Mouse (Mus musculus) forebrain, embryonic 14.5 days (tissue): ENCODE measurements at regions not wholly inside any gene's neighbourhood (a gene's known extent, or its start where the extent isn't known, plus 50 kb on each side); places are given as distances from the start of the nearest gene placed in this dataset.

Experiments used
- ATAC-seq: fragments of 200-750 bp; cut with Nextera tagmentation; 2 replicates; pipeline ENCODE4 v1.8.0; 2017; ENCODE audit warnings: mild to moderate bottlenecking, moderate library complexity
- DNase-seq: peaks from one replicate; pipeline ENCODE4 v3.0.0-alpha.2; 2015; ENCODE audit warnings: low spot score
- H3K27ac ChIP-seq: fragments of 300-500 bp; sonication (generic); 2 replicates; pipeline ENCODE4 v1.5.1; 2014; ENCODE audit warnings: low read depth, mild to moderate bottlenecking, control low read depth, low read length, moderate library complexity
- H3K27me3 ChIP-seq: fragments of 300-500 bp; sonication (generic); replicated peaks from 2 replicates; pipeline ENCODE4 v1.6.1; 2014; ENCODE audit warnings: low read length, control low read depth, mixed read lengths; ENCODE audit not compliant: control insufficient read depth, insufficient read depth
- H3K36me3 ChIP-seq: fragments of 300-500 bp; sonication (generic); 2 replicates; pipeline ENCODE4 v1.6.1; 2014; ENCODE audit warnings: low read length, control low read depth; ENCODE audit not compliant: control insufficient read depth, insufficient read depth
- H3K4me1 ChIP-seq: fragments of 300-500 bp; sonication (generic); 2 replicates; pipeline ENCODE4 v1.6.1; 2014; ENCODE audit warnings: antibody characterized with exemption, low read length, control low read depth; ENCODE audit not compliant: control insufficient read depth, insufficient read depth
- H3K4me2 ChIP-seq: fragments of 300-500 bp; sonication (generic); 2 replicates; pipeline ENCODE4 v1.6.1; 2014; ENCODE audit warnings: mild to moderate bottlenecking, control low read depth, low read length
- H3K4me3 ChIP-seq: fragments of 300-500 bp; sonication (generic); 2 replicates; pipeline ENCODE4 v1.5.1; 2014; ENCODE audit warnings: low read depth, low read length, control low read depth
- H3K9ac ChIP-seq: fragments of 300-500 bp; sonication (generic); 2 replicates; pipeline ENCODE4 v1.6.1; 2014; ENCODE audit warnings: mild to moderate bottlenecking, low read length, control low read depth, moderate library complexity
- H3K9me3 ChIP-seq: fragments of 300-500 bp; sonication (generic); replicated peaks from 2 replicates; pipeline ENCODE4 v1.6.1; 2016; ENCODE audit warnings: low read length, control low read depth, mixed read lengths; ENCODE audit not compliant: control insufficient read depth
- WGBS: fragments of 180-500 bp; shearing (Covaris S2); extraction: QIAGEN DNeasy Blood & Tissue Kit; methylation state at CpG from one replicate; pipeline ENCODE4 v1.1.7; 2014; 5-methylcytosine and 5-hydroxymethylcytosine counted together

GRCm38 (mm10) chr3:151116831-151117230, 320.9 kb upstream of the Adgrl4 start:
- Histone ChIP-seq H3K9ac (no peak overlapping the region), H3K27me3 (no peaks in the 10 kb centered on the region), H3K27ac (no peak overlapping the region), H3K4me2 (no peak overlapping the region), H3K4me1 (peaks cover 2% of the 10 kb centered on the region; the same call in 1 of the 2 replicates), H3K36me3 (no peaks in the 10 kb centered on the region), H3K4me3 (no peak overlapping the region), H3K9me3 (no peaks in the 10 kb centered on the region)
- 54% methylated on average over 3 of the region's 3 CpGs for WGBS
- ATAC-seq (no peak), DNase-seq (no peak)

GRCm38 (mm10) chr3:151117583-151118041, 320.1 kb upstream of the Adgrl4 start:
- Histone ChIP-seq H3K4me1 (peaks cover 2% of the 10 kb centered on the region; the same call in 1 of the 2 replicates), H3K27ac (no peak overlapping the region), H3K9ac (no peak overlapping the region), H3K9me3 (no peaks in the 10 kb centered on the region), H3K27me3 (no peaks in the 10 kb centered on the region), H3K4me2 (no peak overlapping the region), H3K36me3 (no peaks in the 10 kb centered on the region), H3K4me3 (no peak overlapping the region)
- DNase-seq (peak; percentile 61), ATAC-seq (peak; percentile 72; the same call in 1 of the 2 replicates)
- WGBS: 50% methylated on average over 3 of the region's 3 CpGs

- no peak overlapping the region for H3K9ac ChIP-seq
- 43% methylated on average over 5 of the region's 5 CpGs for WGBS
- H3K4me2 ChIP-seq: no peak overlapping the region
- no peaks in the 10 kb centered on the region for H3K4me1 ChIP-seq
- no peak overlapping the region for H3K27ac ChIP-seq
- peak; percentile 10 for DNase-seq
- no peaks in the 10 kb centered on the region for H3K9me3 ChIP-seq
- no peaks in the 10 kb centered on the region for H3K36me3 ChIP-seq
- H3K27me3 ChIP-seq: no peaks in the 10 kb centered on the region
- ATAC-seq: no peak
- no peak overlapping the region for H3K4me3 ChIP-seq
Measured at GRCm38 (mm10) chr3:151124131-151124530, 313.6 kb upstream of the Adgrl4 start.

- 91% methylated on average over 2 of the region's 2 CpGs for WGBS
- no peaks in the 10 kb centered on the region for H3K27me3 ChIP-seq
- H3K4me2 ChIP-seq: no peak overlapping the region
- H3K9ac ChIP-seq: no peak overlapping the region
- H3K27ac ChIP-seq: no peak overlapping the region
- ATAC-seq (no peak), DNase-seq (no peak)
- H3K4me1 ChIP-seq: no peaks in the 10 kb centered on the region
- H3K9me3 ChIP-seq: no peaks in the 10 kb centered on the region
- H3K4me3 ChIP-seq: no peak overlapping the region
- H3K36me3 ChIP-seq: no peaks in the 10 kb centered on the region
Measured at GRCm38 (mm10) chr3:151146889-151147288, 290.8 kb upstream of the Adgrl4 start.

GRCm38 (mm10) chr3:151153340-151153739, 284.3 kb upstream of the Adgrl4 start:
- H3K27ac ChIP-seq: no peak overlapping the region
- no peaks in the 10 kb centered on the region for H3K9me3 ChIP-seq
- 12% methylated on average over 4 of the region's 4 CpGs for WGBS
- no peak overlapping the region for H3K9ac ChIP-seq
- H3K4me2 ChIP-seq: no peak overlapping the region
- H3K4me1 ChIP-seq: no peaks in the 10 kb centered on the region
- DNase-seq (no peak), ATAC-seq (no peak)
- no peaks in the 10 kb centered on the region for H3K36me3 ChIP-seq
- H3K4me3 ChIP-seq: no peak overlapping the region
- H3K27me3 ChIP-seq: no peaks in the 10 kb centered on the region

GRCm38 (mm10) chr3:151160516-151160915, 277.2 kb upstream of the Adgrl4 start:
- no peak for ATAC-seq
- Histone ChIP-seq H3K4me1 (no peaks in the 10 kb centered on the region), H3K9ac (no peak overlapping the region), H3K4me2 (no peak overlapping the region), H3K27ac (no peak overlapping the region), H3K9me3 (no peaks in the 10 kb centered on the region), H3K27me3 (no peaks in the 10 kb centered on the region), H3K36me3 (no peaks in the 10 kb centered on the region), H3K4me3 (no peak overlapping the region)
- 88% methylated on average over 1 of the region's 1 CpGs for WGBS
- DNase-seq: no peak

GRCm38 (mm10) chr3:151182132-151182531, 255.6 kb upstream of the Adgrl4 start:
- no peak overlapping the region for H3K4me2 ChIP-seq
- DNase-seq: peak; percentile 46
- WGBS: 40% methylated on average over 2 of the region's 2 CpGs
- H3K4me1 ChIP-seq: no peaks in the 10 kb centered on the region
- no peaks in the 10 kb centered on the region for H3K27me3 ChIP-seq
- ATAC-seq: peak; percentile 54; the same call in 1 of the 2 replicates
- no peak overlapping the region for H3K27ac ChIP-seq
- no peak overlapping the region for H3K9ac ChIP-seq
- H3K36me3 ChIP-seq: no peaks in the 10 kb centered on the region
- H3K9me3 ChIP-seq: no peaks in the 10 kb centered on the region
- H3K4me3 ChIP-seq: no peak overlapping the region

- H3K27ac ChIP-seq: no peak overlapping the region
- WGBS: 85% methylated on average over 2 of the region's 2 CpGs
- H3K9ac ChIP-seq: no peak overlapping the region
- H3K4me2 ChIP-seq: no peak overlapping the region
- ATAC-seq (no peak), DNase-seq (no peak)
- H3K9me3 ChIP-seq: no peaks in the 10 kb centered on the region
- H3K4me3 ChIP-seq: no peak overlapping the region
- no peaks in the 10 kb centered on the region for H3K4me1 ChIP-seq
- no peaks in the 10 kb centered on the region for H3K36me3 ChIP-seq
- H3K27me3 ChIP-seq: no peaks in the 10 kb centered on the region
Measured at GRCm38 (mm10) chr3:151192092-151192491, 245.6 kb upstream of the Adgrl4 start.

- H3K4me2 ChIP-seq: no peak overlapping the region
- H3K4me1 ChIP-seq: no peaks in the 10 kb centered on the region
- no peak overlapping the region for H3K9ac ChIP-seq
- no peaks in the 10 kb centered on the region for H3K9me3 ChIP-seq
- H3K36me3 ChIP-seq: no peaks in the 10 kb centered on the region
- no peaks in the 10 kb centered on the region for H3K27me3 ChIP-seq
- H3K4me3 ChIP-seq: no peak overlapping the region
- WGBS: 83% methylated on average over 4 of the region's 4 CpGs
- ATAC-seq: no peak
- DNase-seq: peak; percentile 6
- no peak overlapping the region for H3K27ac ChIP-seq
Measured at GRCm38 (mm10) chr3:151210978-151211377, 226.7 kb upstream of the Adgrl4 start.
